Mouse (Mus musculus): ENCODE data around the gene Phxr2.
A peak's percentile ranks its signal among the peaks of the same experiment; 100 is the strongest.

The Phxr2 gene

DNA sequence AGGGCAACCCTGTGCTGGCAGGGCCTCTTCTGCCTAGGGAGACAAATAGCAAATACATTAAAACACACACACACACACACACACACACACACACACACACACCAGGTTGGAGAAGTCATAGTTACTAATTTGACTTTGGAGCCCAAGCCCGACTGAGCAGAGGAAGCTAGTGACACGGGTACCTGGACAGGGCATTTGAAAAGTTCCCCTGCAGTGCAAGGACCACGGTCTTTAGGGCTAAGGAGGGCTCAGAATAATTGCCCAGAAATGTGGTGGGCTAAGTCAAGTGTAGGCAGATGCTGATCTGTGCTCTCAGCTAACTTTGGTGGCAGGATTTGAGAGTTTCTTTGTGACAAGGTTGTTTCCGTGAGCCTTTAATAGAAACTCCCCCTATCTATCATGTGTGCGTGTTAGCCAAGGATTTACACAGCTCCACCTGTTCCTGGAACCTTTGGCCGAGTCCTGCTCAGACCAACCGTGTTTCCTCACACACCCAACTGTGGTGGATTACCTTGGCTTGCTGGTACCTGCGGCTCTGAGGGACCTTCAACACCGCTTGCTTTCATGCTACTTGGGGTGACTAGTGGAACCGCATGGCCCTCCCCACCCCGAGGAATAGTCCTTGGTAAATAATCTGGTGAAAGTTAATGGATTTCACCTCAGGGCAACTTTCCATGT, 6.6 kb upstream of the Phxr2 start:
- no peak for DNase-seq (ENCODE audit: inconsistent ontology term)

DNA sequence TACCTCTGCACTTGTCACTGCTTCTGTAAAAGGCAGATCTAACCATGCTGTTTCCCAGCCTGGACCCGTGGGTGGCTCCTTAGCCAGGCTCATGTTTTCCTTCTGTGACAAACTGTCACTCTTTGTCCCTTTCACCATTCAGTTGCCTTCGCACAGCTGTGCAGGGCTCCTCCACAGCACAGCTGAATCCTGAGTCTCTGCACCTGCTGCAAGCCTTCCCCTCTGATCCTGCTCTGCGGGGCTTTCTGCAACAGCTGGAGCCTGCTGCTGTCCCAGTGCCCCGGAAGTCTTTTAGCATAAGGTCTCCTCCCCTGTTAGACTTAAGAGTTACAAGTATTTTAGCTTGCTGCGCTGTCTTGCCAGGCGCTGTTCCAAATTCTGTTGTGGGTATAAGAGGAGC, 6.1 kb upstream of the Phxr2 start:
- no peak for DNase-seq (ENCODE audit: inconsistent ontology term)

DNA sequence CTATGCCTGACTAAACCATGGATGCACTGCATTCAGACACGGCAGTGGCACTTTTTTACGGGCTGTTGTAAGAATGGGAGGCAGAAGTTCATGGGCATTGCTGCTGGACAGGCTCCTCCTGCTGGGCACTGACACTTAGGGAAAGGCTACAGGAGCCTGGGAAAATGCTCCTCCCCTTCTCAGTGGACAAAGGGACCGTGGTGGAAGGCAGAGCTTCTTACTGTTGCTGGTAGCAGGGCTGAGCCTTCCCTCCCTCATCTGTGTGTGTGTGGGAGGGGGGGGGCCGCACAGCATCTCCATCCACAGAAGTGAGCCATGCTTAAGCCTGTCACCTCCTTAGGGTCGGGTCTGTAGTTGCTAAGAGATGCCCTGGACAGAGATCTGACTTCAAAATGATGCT, 5.2 kb upstream of the Phxr2 start:
- no peak for DNase-seq (ENCODE audit: inconsistent ontology term)

DNA sequence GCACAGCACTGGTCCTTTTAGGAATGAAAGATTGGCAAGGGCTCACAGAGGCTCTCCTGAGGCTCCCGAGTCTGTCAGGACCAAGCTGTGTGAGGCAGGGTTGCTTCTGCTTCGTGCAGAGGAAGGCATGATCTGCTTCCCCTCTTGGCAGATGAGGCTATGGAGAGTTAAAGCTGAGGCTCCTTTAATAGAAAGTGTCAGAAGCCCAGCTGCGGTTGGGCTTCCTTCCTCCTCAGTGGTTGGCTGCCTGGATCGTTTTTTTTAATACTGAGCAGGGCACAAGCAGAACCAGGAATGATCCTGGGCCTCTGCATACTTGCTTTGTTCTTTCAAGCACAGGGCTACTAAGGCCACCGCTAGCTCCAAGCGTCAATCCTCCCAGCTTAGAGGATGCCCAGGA, 4.5 kb upstream of the Phxr2 start:
- DNase-seq (ENCODE audit: inconsistent ontology term) = peak; percentile 61

DNA sequence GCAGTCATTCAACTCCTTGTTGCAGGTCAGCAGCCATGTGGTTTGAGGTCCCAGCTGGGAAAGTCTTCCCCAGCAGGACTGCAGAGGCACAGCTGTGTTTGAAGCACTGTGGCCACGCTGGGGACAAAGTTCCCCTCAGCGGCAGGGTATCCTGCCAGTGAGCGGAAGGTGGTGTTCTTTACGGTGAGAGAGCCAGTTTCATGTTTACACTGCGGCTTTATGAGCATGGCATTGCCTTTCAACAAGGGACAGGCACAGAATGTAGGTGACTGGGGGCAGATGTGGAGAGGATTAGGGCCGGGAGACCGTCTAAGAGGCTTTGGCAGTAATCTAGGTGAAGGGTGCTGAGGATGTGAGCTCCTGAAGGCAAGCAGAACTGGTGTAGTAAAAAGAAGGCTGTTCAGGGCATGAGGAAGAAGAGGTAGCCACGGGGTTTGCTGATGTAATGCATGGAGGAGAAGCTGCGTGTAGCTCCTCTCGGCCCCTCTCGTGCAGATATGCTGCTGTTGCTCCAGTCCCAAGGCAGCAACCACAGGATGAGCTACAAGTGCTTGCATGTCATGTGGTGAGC, 1.7 kb upstream of the Phxr2 start:
- DNase-seq (ENCODE audit: inconsistent ontology term) = no peak

DNA sequence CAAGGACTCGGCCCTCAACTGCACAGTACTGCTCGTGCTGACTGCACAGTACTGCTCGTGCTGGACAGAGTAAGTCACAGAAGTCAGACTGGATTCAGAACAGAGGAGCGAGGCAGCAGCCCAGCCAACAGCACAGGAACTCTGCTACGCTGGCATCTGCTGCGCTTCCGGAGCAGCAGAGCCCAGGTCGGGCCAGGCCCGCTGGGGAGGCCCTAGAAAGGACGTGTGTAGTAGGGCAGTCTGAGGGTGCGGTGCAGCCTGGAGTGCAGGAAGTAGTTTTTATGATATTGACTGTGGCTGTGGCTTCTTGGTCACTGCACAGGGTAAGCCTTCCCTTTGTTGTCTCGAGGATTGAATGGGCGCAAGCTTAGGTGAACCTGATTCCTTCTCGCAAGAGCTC, 829 bp upstream of the Phxr2 start:
- DNase-seq (ENCODE audit: inconsistent ontology term) = no peak

DNA sequence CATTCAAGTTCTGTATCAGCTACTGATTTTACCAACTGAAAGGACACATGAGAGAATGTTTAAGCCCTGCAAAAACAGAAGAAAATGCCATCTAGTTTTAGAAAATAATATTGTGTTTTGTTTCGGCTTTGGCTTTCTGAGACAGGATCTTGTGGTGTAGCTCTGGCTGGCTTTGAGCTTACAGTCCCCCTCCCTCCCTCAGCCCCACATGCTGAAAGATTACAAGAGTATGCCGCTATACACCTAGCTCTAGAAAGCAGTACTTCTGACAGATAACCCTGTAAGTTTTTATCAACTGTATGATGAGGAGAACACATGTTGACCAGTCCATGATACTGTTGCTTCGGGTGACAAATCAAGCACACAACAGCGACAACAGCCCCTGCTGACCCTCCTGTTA, 6.7 kb downstream of the Phxr2 start:
- no peak for DNase-seq (ENCODE audit: inconsistent ontology term)

DNA sequence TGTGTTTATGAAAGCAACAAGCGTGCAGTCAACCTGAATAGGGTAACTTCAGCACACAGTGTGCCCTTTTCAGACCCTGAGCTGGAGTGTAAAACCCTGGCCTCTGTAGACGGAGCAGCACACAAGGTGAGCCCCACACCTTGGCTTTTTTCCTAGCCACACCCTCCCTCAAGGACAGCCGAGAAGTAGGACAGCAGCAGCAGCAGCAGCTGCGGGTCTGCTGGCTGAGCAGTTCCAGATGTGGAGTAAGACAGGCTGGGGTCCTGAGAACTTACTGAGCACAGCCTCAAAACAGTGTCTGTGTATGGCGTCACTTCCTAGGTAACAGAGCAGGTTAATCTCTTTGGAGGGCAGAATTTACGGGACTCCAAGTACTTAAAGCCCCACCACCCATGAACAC, 7.4 kb downstream of the Phxr2 start:
- no peak for DNase-seq (ENCODE audit: inconsistent ontology term)

DNA sequence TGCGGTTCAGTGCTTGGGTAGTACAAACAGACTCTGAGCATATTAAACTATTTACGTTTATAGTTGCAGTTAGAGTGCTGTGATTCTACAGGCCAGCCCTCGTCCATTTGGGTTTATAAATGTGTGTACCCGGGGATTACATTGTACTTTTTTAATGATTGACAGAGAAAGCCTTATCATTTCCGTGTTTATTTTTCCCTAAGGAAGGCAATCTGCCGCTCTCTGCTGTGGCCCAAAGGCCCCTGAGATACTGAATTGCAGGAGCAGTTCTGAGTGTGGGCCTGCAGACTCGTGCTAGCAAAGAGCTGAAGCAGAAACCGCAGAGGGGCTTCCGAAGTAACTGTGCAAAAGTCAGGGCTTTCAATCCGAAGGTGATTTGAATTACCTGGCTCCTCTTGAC, 8.2 kb downstream of the Phxr2 start:
- DNase-seq (ENCODE audit: inconsistent ontology term) = no peak

DNA sequence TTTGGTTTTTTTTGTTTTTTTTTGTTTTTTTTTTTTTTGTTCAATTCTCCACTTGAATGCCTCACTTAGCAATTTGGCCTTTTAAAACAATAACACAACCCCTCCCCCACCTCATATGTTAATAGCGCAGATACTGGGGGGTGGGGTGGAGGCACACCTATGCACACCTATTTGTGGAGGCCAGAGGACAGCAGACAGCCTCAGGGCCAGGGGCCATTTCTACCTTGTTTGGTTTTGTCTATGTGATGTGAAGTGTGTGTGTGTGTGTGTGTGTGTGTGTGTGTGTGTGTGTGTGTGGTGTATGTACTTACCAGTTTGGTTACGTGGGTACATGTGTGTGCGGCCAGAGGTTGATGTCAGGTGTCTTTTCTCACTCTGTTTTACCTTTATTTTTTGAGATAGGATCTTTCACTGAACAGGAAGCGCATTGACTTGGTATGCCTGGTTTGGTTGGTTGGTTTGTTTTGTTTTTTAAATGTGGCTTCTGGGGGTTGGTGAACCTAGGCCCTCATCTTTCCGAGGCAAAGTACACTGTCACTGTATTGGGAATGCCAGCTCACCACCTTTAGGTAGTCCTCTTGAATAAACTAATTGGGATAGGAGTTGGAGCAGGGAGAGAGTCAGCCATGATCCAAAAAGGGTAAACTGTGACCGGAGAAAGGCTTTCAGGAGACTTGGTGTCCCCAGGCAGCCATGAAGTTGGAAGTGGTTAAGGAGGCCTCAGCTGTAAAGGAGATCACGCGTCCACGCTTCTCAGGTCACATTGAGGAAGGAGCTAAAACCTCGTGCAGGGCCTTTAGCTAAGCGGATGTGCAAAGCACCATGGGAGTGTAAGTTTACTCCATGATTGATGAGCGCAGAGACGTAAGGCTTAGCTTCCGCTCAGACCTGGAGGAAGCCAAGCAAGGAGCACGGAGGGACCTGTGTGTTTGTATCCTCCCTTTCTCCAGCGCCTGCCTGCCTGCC, 9.2 kb downstream of the Phxr2 start:
- DNase-seq (ENCODE audit: inconsistent ontology term) = no peak

DNA sequence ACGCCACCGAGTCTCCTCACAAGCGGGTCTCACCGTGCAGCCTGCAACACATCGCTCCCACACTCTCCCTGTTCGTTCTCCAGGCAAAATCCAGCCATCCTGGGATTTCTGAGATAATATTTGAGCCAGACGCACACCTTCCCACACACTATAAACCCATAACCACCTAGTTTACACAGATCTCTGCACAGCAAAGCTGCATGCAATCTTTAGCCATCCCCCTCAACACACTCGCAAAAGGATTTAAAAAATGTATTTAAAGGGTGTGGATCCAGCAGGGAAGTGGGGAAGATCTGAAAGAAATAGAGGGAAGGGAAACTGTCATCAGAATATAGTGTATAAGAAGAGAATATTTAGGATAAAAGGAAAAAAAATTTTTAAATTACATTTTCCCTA, 9.9 kb downstream of the Phxr2 start:
- no peak for DNase-seq (ENCODE audit: inconsistent ontology term)

DNA sequence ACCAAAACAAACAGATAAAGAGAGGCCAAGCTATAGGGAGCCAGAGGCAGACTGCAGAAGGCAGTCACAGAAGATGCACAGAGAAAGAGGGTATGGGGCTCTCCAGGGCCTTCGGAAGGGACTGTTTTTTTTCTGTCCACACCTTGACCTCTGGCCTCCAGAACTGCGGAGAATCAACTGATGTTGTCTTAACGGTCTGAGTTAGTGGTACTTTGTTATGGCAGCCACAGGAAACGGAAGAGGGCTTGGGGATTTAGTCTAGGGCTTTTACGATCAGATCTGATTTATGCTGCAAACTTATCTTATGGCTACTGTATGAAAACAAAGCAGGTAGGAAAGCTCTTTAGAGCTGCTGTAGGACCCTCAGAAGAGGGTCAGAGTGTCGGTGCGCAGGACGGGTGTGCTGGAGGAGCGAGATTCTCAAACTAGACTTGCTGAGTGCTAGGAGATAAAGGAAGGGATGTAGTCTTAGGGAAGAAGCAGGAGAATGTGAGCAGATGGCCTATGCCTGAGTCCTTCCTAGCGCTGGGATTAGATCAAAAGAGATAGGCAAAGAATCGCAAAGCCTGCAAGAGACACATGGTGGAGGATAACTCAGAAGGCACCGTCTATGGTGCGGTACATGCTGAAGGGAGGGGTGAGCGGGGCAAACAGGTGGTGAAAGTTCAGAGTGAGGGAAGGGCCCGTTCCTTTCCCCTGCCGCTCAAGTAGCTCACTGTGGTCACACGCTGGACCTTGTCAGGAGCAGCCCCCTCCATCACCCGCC, 10.5 kb downstream of the Phxr2 start:
- DNase-seq (ENCODE audit: inconsistent ontology term) = no peak

DNA sequence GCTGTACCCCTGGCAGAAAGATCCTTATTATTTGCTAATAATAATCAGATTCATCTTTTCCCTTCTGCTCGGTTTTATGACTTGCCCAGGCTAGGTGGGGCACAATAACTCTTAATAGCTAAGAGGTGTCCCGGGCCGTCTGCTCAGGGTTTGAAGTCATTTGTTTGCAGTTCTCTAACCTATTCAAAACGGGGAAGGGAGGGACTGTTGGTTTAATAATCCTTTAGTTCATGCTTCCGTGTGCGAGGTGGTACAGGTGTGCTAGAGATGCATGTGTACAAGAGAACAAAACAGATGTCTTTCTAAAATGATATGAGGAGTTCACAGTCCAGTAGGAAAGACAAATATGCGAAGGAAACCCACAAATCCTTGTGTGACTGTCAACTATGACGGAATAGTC, 11.8 kb downstream of the Phxr2 start:
- no peak for DNase-seq (ENCODE audit: inconsistent ontology term)

DNA sequence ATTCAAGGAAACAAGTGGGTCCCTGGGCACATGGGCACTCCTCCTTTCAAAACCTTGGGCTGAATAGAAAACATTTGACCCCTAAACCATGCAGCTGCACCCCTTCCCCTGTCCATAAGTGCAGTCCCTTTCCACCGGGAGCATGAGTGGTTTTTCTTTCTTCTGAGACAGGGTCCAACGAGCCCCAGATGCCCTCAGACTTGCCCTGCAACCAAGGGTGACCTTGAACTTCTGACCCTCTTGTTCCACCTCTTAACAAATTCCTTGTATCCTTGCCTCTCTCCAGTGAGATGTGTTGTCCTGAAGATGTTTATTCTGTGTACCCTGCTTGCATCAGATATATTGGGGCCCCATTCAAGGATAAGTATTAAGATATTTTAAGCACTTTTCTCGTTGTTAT, 12.6 kb downstream of the Phxr2 start:
- DNase-seq (ENCODE audit: inconsistent ontology term) = no peak

DNA sequence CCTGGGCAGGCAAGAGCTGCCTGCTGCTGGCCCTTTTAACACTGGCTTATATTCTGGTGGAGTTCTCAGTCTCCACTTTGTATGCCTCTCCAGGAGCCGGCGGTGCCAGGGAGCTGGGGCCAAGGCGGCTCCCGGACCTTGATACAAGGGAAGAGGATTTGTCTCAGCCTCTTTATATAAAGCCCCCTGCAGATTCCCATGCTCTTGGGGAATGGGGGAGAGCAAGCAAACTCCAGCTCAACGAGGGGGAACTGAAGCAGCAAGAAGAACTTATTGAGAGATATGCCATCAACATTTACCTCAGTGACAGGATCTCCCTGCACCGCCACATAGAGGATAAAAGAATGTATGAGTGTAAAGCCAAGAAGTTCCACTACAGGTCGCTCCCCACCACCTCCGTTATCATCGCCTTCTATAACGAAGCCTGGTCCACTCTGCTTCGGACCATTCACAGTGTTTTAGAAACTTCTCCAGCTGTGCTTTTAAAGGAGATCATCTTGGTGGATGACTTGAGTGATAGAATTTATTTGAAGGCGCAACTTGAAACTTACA, 17.6 kb downstream of the Phxr2 start:
- no peak for DNase-seq (ENCODE audit: inconsistent ontology term)

DNA sequence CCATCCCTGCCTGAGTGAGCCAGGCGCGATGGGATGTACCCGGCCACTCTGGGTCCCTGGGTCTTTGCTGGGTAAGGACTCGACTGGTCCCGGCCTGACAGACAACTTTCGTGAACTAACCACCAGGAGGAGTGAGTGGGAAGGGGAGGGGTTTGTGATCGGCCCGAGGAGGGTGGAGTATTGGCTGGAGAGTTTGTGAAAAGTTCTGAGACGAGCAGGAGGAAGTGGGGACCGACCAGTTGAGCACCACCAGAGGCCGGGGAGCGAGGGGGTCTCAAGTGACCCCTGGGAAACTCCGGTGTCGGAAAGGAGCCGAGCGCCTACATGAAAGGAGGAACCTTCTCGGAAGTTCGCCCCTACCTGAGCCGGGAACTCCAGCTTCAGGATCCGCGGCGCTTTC, 18.2 kb downstream of the Phxr2 start, which contains the start of gene Galnt4:
Galnt4 (plus strand) TSS at position 196 of the 400 bp plus-strand sequence.
- DNase-seq (ENCODE audit: inconsistent ontology term) = peak; percentile 94

DNA sequence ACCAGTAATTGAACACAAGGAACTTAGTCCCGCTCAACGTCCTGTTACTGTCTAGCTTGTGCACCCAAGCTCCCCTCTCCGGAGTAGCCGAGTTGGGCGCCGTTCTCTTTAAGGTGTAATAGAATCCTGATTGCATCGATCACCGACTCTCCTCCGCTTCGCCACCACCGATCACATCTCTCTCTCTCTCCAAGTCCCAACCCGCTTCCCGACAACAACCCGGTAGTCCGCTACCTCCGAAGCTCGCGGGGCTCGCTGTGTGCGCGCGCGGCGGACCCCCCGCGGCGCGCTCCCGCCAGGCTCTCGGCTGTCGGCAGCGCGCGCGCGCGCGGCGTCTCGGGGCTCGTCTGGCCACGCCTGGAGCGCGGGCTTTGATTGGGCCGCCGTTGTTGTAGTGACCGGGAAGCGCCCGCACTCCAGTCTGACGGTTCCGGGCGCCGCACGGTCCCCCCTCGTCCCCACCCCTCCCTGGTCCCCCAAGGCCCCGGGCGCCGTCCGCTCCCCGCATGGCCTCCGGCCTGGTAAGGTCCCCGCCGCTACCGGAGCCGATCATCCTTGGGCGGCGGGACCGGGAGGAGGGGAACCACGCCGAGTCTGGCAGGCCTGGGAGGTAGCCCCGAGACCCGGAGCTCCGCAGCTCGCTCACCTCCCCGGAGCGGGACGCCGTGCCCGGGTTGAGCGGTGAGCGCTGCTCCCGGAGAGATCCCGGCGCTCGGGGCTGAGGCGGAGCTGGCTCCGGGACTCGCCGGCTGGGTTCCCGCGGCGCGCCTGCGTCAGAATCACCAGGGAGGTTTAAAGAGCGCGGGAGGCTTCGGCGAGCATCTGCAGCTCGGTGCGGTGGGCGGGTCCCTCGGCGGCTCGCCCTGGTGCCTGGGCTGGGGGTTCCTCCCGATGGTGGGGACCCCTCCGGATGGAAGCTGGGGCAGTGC, 19.2 kb downstream of the Phxr2 start, which contains the start of gene Poc1b:
Poc1b (plus strand) TSS at position 334 of the 929 bp plus-strand sequence.
- DNase-seq (ENCODE audit: inconsistent ontology term) = peak; percentile 91

DNA sequence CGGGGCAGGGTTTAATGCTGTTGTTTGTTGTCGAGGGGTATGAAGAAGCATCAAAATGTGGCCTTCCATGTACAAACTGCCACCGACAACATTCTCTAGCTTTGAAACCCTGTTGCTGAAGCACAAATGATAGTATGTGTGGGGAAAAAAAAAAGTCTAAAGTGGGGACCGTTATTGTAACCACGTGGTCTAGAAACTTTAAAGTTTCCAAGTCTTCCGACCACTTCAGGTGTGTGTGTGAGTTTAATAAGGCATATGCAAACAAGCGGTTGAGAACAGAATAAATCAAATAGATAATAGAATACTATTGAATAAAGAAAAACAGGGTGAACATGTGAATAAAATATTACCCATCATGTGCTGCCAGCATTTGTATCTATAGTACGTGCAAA, 19.8 kb downstream of the Phxr2 start:
- DNase-seq (ENCODE audit: inconsistent ontology term) = no peak

DNA sequence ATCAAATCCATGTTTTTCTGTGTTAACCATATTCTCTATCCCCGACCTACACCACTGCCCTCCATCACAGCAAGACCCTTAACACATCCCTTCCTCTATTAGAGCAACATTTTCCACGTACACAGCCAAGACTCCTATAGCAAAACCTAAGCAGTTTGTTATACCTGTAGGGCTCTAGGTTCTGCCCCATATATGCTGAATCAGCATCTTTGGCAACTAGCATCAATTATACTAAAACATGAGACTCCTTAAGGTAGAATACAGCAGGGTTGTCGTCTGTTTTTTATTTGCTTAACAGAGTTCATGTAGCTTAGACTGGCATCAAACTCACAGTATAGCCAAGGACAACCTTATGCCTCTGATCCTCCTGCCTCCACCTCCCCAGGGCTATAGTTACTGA, 20.6 kb downstream of the Phxr2 start:
- DNase-seq (ENCODE audit: inconsistent ontology term) = no peak

DNA sequence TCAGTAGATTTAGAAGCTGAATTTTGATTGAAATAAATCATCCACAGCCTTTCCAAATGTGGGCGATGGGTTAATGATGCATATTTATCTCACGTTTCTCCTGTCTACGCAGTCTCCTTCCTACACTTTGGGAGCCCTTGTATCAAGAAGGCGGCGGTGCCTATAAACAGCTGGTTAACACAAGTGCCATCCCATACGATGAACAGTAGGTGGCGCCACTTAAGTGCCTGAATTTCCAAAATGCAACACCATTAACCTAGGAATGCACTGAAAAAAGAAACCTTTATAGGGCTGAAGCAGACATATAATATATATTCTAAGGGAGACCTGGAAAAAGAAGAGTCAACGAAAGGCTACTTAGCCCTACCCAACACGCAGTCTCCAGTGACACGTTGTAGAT, 28.8 kb downstream of the Phxr2 start:
- DNase-seq (ENCODE audit: inconsistent ontology term) = no peak

DNA sequence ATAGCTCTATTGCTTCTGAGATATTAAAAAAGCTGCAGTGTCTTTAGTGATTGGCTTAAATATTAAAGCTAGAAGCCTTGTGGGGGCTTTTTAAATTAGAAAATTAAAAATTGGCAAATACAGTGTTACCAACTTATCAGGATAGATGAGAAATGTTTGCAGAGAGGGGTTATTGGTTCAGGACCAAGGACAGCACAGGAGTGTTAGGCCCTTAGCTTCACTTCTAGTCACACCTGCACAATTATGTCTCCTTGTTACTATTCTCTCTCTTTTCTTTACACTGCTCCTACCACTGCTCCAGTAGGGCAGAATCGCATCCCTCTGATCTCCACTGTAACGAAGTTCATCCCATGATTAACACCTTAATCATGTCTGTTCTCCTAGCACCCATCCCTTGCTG, 31.0 kb downstream of the Phxr2 start:
- no peak for DNase-seq (ENCODE audit: inconsistent ontology term)

Data from Muller cell, postnatal 12 days (primary cell).